Mouse (Mus musculus): ENCODE results near the gene Unc93b1.

DNA sequence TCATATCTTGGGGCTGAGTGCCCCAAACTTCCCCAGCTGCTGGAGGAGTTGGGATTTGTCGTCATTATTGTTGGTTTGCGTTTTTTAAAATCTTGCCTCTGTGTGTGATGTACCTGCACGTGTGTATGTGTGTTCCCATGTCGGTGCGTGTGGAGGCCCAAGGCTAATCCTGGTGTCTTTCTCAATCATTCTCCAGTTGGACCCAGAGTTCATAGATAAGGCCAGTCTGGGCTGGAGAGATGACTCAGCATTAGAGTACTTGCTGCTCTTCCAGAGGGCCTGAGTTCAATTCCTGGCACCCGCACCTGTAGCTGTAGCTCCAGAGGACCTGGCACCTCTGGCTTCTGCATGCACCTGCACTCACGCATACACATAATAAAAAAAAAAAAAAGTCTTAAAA lies 10.1 kb upstream of the Unc93b1 start:
- no peak for TF ChIP-seq CTCF (IDR thresholded peaks at IDR 0.05; ENCODE audit: insufficient read depth, low read length)
- no peak for TF ChIP-seq POLR2A (IDR thresholded peaks at IDR 0.05; ENCODE audit: borderline replicate concordance, extremely low read depth, low read depth, low read length)
